Mouse (Mus musculus): ENCODE results near the gene Stxbp5l. TPM values are rescaled to one million over a fixed set of nuclear protein-coding genes. Genes with fewer than 3 reads are reported as not detected.

The Stxbp5l gene
- 0.17 and 0.26 TPM in 2 replicates for polyA plus RNA-seq (2015; fragmentation: Nextera tagmentation; extraction: Ambion mirVana)

DNA sequence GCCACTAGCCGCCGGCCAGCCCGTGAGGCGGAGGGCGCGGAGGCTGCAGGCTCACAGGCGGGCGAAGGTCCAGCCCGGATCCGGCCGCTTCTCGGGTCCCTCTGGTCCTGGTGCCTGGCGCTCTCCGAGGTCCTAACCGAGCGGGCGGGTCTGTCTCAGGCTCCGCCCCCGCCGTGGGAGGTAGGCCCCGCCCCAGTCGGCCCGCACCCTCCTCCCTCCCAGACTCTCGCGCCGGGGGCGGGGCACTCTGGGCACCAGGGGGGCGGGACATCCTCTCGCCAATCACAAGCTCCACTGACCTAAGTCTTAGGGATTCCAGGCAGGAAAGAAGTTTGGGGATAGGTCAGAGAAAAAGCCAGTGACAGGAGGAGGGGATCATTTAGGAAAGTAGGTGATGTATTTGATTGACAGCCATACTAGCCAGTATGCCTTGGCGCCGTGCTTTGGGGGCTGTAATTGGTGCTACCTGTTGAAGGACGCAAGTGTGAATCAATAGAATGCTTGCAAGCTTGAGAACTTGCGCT is at the start of gene Stxbp5l:
TSS of gene Stxbp5l (minus strand) at position 142 of the 524 bp plus-strand sequence.
- Histone ChIP-seq H3K4me1 (ENCODE audit: control insufficient read depth, insufficient read depth, low read length) (peaks cover 8% of the 10 kb centered on the region), H3K9ac (ENCODE audit: low read length) (peak within 1 kb of the TSS; percentile 47; the same call in 1 of the 2 replicates), H3K27me3 (ENCODE audit: control insufficient read depth, insufficient read depth, low read length) (peaks cover 13% of the 10 kb centered on the region), H3K4me3 (ENCODE audit: low read length) (peak within 1 kb of the TSS; percentile 60), H3K9me3 (replicated peaks; ENCODE audit: control insufficient read depth, low read length) (no peaks in the 10 kb centered on the region), H3K27ac (ENCODE audit: low read length) (no peak within 1 kb of the TSS), H3K4me2 (ENCODE audit: low read depth, low read length) (peak within 1 kb of the TSS; percentile 99), H3K36me3 (ENCODE audit: control insufficient read depth, insufficient read depth) (no peaks in the 10 kb centered on the region)
- under 1% methylated on average over 32 of the region's 33 CpGs for WGBS
- ATAC-seq (replicated peaks; ENCODE audit: extremely low read depth, insufficient read depth, low FRiP score), result peak; percentile 98

DNA sequence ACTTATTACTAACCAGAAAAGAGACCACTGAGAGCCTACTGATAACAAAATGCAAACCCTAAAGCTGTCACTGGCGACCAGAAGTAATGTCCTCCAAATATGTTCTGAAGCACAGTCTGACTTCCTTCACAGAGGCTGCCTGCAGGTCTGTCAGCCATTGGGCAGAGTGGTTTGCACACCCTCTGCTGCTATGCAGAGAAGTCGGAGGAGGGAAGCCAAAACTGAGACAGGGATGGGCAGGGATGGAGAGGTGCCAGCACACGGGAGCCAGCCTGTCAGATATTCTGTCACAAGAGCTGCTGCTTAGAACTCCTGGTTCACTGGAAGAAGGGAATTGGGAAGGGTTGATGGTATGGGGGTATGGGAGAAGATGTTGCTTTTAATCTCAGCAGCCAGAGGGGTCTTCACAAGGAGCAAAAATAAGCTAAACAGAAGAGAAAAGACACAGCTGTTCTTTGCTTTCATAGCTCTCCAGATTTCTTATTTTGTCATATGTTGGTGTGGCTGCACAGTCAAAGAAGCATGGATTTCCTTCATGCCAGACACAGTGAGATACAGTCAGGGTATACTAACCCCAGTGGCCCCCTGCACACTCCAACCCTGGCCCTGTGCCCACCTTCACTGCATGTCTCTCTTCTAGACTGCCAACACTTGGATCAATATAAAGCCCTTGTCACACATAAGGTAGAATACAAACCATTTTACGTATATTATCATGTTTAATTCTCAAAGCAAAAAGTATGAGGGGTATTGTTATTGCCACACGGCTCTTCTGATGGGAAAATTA is 48.8 kb upstream of the Stxbp5l start:
- no peak for ATAC-seq (replicated peaks; ENCODE audit: extremely low read depth, insufficient read depth, low FRiP score)
- Histone ChIP-seq H3K9ac (ENCODE audit: low read length) (no peak overlapping the region), H3K4me3 (ENCODE audit: low read length) (no peak overlapping the region), H3K27ac (ENCODE audit: low read length) (no peak overlapping the region), H3K36me3 (ENCODE audit: control insufficient read depth, insufficient read depth) (no peaks in the 10 kb centered on the region), H3K4me2 (ENCODE audit: low read depth, low read length) (no peak overlapping the region), H3K4me1 (ENCODE audit: control insufficient read depth, insufficient read depth, low read length) (peaks cover 5% of the 10 kb centered on the region), H3K9me3 (replicated peaks; ENCODE audit: control insufficient read depth, low read length) (no peaks in the 10 kb centered on the region), H3K27me3 (ENCODE audit: control insufficient read depth, insufficient read depth, low read length) (no peaks in the 10 kb centered on the region)
- 41% methylated on average over 5 of the region's 5 CpGs for WGBS

DNA sequence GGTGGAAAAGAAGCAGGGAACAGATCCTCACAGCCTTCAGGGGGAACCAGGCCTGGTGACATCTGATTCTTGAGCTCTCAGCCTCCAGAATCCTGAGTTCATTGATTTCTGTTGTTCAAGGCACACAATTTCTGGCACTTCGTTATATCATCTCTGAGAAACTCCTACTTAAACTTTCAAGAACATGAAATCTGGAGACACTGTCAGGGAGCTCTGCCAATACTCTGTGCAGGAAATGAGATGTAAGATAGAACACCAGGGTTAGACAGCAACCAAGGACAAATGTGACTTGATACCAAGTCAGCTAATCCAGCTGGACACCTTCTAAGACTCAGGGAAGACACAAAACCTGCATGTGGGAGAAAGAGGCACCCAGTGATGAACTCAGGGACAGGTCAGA is 40.7 kb upstream of the Stxbp5l start:
- Histone ChIP-seq H3K4me3 (ENCODE audit: low read length) (no peak overlapping the region), H3K9ac (ENCODE audit: low read length) (no peak overlapping the region), H3K4me2 (ENCODE audit: low read depth, low read length) (no peak overlapping the region), H3K27ac (ENCODE audit: low read length) (no peak overlapping the region), H3K36me3 (ENCODE audit: control insufficient read depth, insufficient read depth) (no peaks in the 10 kb centered on the region), H3K4me1 (ENCODE audit: control insufficient read depth, insufficient read depth, low read length) (no peaks in the 10 kb centered on the region), H3K9me3 (replicated peaks; ENCODE audit: control insufficient read depth, low read length) (no peaks in the 10 kb centered on the region), H3K27me3 (ENCODE audit: control insufficient read depth, insufficient read depth, low read length) (no peaks in the 10 kb centered on the region)
- 39% methylated on average over 1 of the region's 1 CpGs for WGBS
- ATAC-seq (replicated peaks; ENCODE audit: extremely low read depth, insufficient read depth, low FRiP score), result no peak

DNA sequence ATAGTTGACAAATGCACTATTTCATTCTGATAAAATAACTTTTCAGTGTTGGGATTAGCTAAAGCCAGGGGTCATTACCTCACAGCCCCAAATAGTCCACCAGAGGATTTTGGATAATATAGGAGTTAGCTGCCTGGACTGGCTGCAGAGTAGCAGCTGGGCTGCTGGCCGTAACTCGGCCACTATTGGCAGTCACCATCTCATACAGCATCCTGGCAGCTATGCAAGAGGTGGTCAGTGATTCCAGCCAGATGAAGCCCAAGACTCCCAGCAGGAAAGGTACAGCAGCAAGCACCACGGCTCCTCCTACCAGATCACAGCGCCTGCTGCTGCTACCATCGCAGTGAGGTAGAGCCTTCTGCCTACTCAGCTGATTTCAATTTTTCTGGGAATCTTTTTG is 38.1 kb upstream of the Stxbp5l start:
- Histone ChIP-seq H3K4me3 (ENCODE audit: low read length) (no peak overlapping the region), H3K4me2 (ENCODE audit: low read depth, low read length) (no peak overlapping the region), H3K4me1 (ENCODE audit: control insufficient read depth, insufficient read depth, low read length) (no peaks in the 10 kb centered on the region), H3K27ac (ENCODE audit: low read length) (no peak overlapping the region), H3K9ac (ENCODE audit: low read length) (no peak overlapping the region), H3K9me3 (replicated peaks; ENCODE audit: control insufficient read depth, low read length) (no peaks in the 10 kb centered on the region), H3K27me3 (ENCODE audit: control insufficient read depth, insufficient read depth, low read length) (no peaks in the 10 kb centered on the region), H3K36me3 (ENCODE audit: control insufficient read depth, insufficient read depth) (no peaks in the 10 kb centered on the region)
- ATAC-seq (replicated peaks; ENCODE audit: extremely low read depth, insufficient read depth, low FRiP score), result no peak
- WGBS, result 74% methylated on average over 5 of the region's 5 CpGs

DNA sequence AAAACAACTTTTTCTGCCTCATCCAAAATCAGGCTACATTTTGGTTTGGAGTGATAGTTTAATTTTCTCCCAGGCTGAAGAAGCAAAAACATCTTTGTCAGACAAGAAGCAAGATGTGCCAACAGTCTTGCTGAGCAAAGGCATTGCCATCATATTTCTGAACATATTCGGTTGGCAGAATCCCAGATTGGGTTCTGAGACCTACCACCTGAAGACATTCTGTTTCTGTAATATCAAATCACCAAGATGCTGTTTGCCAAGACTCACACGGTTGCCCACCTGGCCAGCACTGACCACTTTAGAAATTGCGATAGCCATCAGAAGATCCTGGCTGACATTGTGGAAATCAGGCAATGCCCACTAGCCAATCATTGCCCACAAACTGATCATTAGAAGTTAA is 37.1 kb upstream of the Stxbp5l start:
- Histone ChIP-seq H3K4me2 (ENCODE audit: low read depth, low read length) (no peak overlapping the region), H3K27ac (ENCODE audit: low read length) (no peak overlapping the region), H3K4me3 (ENCODE audit: low read length) (no peak overlapping the region), H3K4me1 (ENCODE audit: control insufficient read depth, insufficient read depth, low read length) (no peaks in the 10 kb centered on the region), H3K9ac (ENCODE audit: low read length) (no peak overlapping the region), H3K27me3 (ENCODE audit: control insufficient read depth, insufficient read depth, low read length) (no peaks in the 10 kb centered on the region), H3K9me3 (replicated peaks; ENCODE audit: control insufficient read depth, low read length) (no peaks in the 10 kb centered on the region), H3K36me3 (ENCODE audit: control insufficient read depth, insufficient read depth) (no peaks in the 10 kb centered on the region)
- 85% methylated on average over 3 of the region's 3 CpGs for WGBS
- ATAC-seq (replicated peaks; ENCODE audit: extremely low read depth, insufficient read depth, low FRiP score), result no peak

DNA sequence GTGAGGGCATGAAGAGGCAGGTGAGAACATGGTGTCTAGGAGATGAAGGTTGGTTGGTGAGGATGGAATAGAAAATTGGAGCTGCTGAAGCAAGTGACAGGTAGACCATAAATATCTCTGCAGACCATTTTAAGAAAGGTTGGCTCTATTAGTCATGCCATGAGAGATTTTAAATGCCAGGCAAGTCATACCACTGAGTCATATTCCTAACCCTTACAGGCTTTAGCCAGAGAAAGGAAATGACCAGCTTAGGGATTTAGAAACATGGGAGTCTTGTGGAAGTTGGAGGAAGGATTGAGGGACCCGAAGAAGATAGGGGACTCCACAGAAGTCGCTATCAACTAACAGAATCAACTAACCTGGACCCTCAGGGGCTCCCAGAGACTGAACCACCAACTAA is 35.8 kb upstream of the Stxbp5l start:
- Histone ChIP-seq H3K4me2 (ENCODE audit: low read depth, low read length) (no peak overlapping the region), H3K27me3 (ENCODE audit: control insufficient read depth, insufficient read depth, low read length) (no peaks in the 10 kb centered on the region), H3K4me1 (ENCODE audit: control insufficient read depth, insufficient read depth, low read length) (no peaks in the 10 kb centered on the region), H3K9me3 (replicated peaks; ENCODE audit: control insufficient read depth, low read length) (no peaks in the 10 kb centered on the region), H3K36me3 (ENCODE audit: control insufficient read depth, insufficient read depth) (no peaks in the 10 kb centered on the region), H3K4me3 (ENCODE audit: low read length) (no peak overlapping the region), H3K9ac (ENCODE audit: low read length) (no peak overlapping the region), H3K27ac (ENCODE audit: low read length) (no peak overlapping the region)
- 86% methylated on average over 2 of the region's 2 CpGs for WGBS
- no peak for ATAC-seq (replicated peaks; ENCODE audit: extremely low read depth, insufficient read depth, low FRiP score)

DNA sequence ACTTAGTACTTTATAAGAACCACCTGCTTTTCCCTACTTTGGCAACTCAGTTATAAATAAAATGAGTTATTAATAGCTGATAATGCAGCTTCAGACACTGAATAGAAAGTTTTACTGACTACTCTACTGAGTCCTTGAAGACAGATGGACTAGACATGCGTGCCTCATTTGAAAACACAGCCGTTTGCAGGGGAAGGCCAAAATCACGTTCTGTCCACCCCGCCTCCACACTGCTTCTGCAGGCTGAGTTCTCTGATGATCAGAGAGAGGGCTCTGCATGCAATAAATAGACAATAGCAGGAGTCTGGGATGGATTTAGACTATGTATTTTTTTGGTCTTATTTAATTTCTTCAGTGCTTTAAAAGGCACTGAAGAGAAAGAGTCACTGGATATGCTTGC is 20.8 kb upstream of the Stxbp5l start:
- Histone ChIP-seq H3K4me2 (ENCODE audit: low read depth, low read length) (no peak overlapping the region), H3K4me1 (ENCODE audit: control insufficient read depth, insufficient read depth, low read length) (no peaks in the 10 kb centered on the region), H3K27me3 (ENCODE audit: control insufficient read depth, insufficient read depth, low read length) (no peaks in the 10 kb centered on the region), H3K9ac (ENCODE audit: low read length) (no peak overlapping the region), H3K4me3 (ENCODE audit: low read length) (no peak overlapping the region), H3K9me3 (replicated peaks; ENCODE audit: control insufficient read depth, low read length) (no peaks in the 10 kb centered on the region), H3K36me3 (ENCODE audit: control insufficient read depth, insufficient read depth) (no peaks in the 10 kb centered on the region), H3K27ac (ENCODE audit: low read length) (no peak overlapping the region)
- WGBS, result 68% methylated on average over 4 of the region's 4 CpGs
- ATAC-seq (replicated peaks; ENCODE audit: extremely low read depth, insufficient read depth, low FRiP score), result no peak

DNA sequence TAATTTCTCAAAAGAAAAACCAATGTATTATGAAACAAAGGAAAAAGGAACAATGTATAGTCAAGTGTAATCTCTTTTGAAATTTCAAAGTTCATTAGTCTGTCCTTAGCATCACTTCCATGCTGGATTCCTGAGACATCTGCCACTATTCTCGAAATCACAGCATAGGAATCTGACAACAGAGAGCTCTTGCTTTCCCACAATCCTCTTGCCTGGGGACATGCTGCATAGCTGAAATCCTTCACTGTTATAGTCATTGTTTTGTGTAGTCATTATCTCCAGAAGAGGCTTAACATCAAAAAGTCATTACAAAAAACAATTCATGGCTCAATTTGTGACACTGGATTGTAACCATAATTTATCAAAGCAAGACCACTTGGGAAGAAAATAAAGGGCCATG is 20.2 kb upstream of the Stxbp5l start:
- WGBS, result 39% methylated on average over 1 of the region's 1 CpGs
- no peak for ATAC-seq (replicated peaks; ENCODE audit: extremely low read depth, insufficient read depth, low FRiP score)
- Histone ChIP-seq H3K4me1 (ENCODE audit: control insufficient read depth, insufficient read depth, low read length) (no peaks in the 10 kb centered on the region), H3K27ac (ENCODE audit: low read length) (no peak overlapping the region), H3K4me2 (ENCODE audit: low read depth, low read length) (no peak overlapping the region), H3K27me3 (ENCODE audit: control insufficient read depth, insufficient read depth, low read length) (no peaks in the 10 kb centered on the region), H3K9me3 (replicated peaks; ENCODE audit: control insufficient read depth, low read length) (no peaks in the 10 kb centered on the region), H3K36me3 (ENCODE audit: control insufficient read depth, insufficient read depth) (no peaks in the 10 kb centered on the region), H3K9ac (ENCODE audit: low read length) (no peak overlapping the region), H3K4me3 (ENCODE audit: low read length) (no peak overlapping the region)

DNA sequence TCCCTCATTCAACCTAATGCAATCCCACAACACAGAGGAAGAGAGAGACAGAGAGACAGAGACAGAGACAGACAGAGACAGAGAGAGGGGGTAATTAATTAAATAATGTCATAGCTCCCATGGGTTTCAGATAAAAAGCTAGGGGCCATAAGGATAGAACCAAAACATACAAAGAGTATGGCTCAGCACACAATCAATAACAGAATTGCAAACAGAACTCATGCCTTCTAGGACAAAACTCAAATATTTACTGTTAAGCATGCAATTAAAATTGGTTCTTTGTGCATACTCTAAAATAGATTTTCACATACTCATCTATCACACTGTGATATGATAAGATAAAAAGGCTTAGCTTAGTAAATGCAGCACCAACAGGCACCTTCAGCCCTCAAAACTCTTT is 5.2 kb upstream of the Stxbp5l start:
- Histone ChIP-seq H3K27ac (ENCODE audit: low read length) (no peak overlapping the region), H3K36me3 (ENCODE audit: control insufficient read depth, insufficient read depth) (no peaks in the 10 kb centered on the region), H3K4me3 (ENCODE audit: low read length) (no peak overlapping the region), H3K4me2 (ENCODE audit: low read depth, low read length) (no peak overlapping the region), H3K27me3 (ENCODE audit: control insufficient read depth, insufficient read depth, low read length) (peaks cover 3% of the 10 kb centered on the region; the same call in 1 of the 2 replicates), H3K9ac (ENCODE audit: low read length) (no peak overlapping the region), H3K4me1 (ENCODE audit: control insufficient read depth, insufficient read depth, low read length) (no peaks in the 10 kb centered on the region), H3K9me3 (replicated peaks; ENCODE audit: control insufficient read depth, low read length) (no peaks in the 10 kb centered on the region)
- no peak for ATAC-seq (replicated peaks; ENCODE audit: extremely low read depth, insufficient read depth, low FRiP score)

Measured in heart, embryonic 16.5 days (tissue).